Mouse (Mus musculus): ENCODE results near the gene Bspry.

- TF ChIP-seq POLR2A (IDR thresholded peaks at IDR 0.05; ENCODE audit: control insufficient read depth, extremely low read depth, insufficient read depth, low read length, poor library complexity) (no peak), CTCF (IDR thresholded peaks at IDR 0.05; ENCODE audit: borderline replicate concordance, control insufficient read depth, extremely low read depth, insufficient read depth, low read length, poor library complexity) (no peak)
These were observed 42.5 kb upstream of the Bspry start for GRCm38 (mm10) chr4:62437256-62437778.

All from thymus, adult 2 months (tissue).